8 mouse cellular contexts compared by ENCODE assay signal in genomic region chr7:19012025-19012621, GRCm38 (mm10). TPM values are rescaled to one million over a fixed set of nuclear protein-coding genes. Genes with fewer than 3 reads are reported as not detected.
A peak's percentile ranks its signal among the peaks of the same experiment; 100 is the strongest.
DNase-seq lines count a peak whose midpoint lies in the region; ATAC-seq and TF ChIP-seq lines count a peak whose summit lies in the region.

No protein-coding gene starts in this region.

- peak overlapping the region; percentile 73 for H3K9ac ChIP-seq in hindbrain, embryonic 13.5 days
- peak overlapping the region; percentile 50 for H3K9ac ChIP-seq in liver, embryonic 16.5 days (ENCODE audit: low read depth, low read length)

- no peak for DNase-seq in left cerebral cortex, adult 2 months (ENCODE audit: extremely low spot score in 1 of 2, low spot score in 2 of 2)
- no peak for DNase-seq in left cerebral cortex, adult 18-20 months (ENCODE audit: low spot score in 2 of 2)
- peak; percentile 42 for DNase-seq in forebrain, embryonic 10.5 days (ENCODE audit: extremely low spot score, low spot score)
- no peak for DNase-seq in spleen, postnatal 10 days (ENCODE audit: low spot score in 2 of 2)
- no peak for DNase-seq in layer of hippocampus, postnatal 36 days

- H3K36me3 ChIP-seq in forebrain, embryonic 10.5 days (replicated peaks), result peaks cover 11% of the 10 kb centered on the region
- peaks cover 9% of the 10 kb centered on the region for H3K36me3 ChIP-seq in hindbrain, embryonic 13.5 days
- no peaks in the 10 kb centered on the region for H3K36me3 ChIP-seq in liver, embryonic 16.5 days (ENCODE audit: control insufficient read depth, insufficient read depth)

- 0 out of 2 replicates have a peak, but pooled peaks cover 3% of the 10 kb centered on the region for H3K27me3 ChIP-seq in forebrain, embryonic 10.5 days (ENCODE audit: poor library complexity, severe bottlenecking)
- H3K27me3 ChIP-seq in hindbrain, embryonic 13.5 days, result no peaks in the 10 kb centered on the region
- 0 out of 2 replicates have a peak, but pooled peaks cover 3% of the 10 kb centered on the region for H3K27me3 ChIP-seq in liver, embryonic 16.5 days (ENCODE audit: control insufficient read depth, insufficient read depth, low read depth, low read length)

- no peaks in the 10 kb centered on the region; the same call in 1 of the 2 replicates for H3K9me3 ChIP-seq in forebrain, embryonic 10.5 days
- H3K9me3 ChIP-seq in hindbrain, embryonic 13.5 days, result no peaks in the 10 kb centered on the region
- H3K9me3 ChIP-seq in liver, embryonic 16.5 days (replicated peaks; ENCODE audit: control insufficient read depth, low read length), result no peaks in the 10 kb centered on the region

- ATAC-seq in hindbrain, embryonic 13.5 days (ENCODE audit: low FRiP score), result no peak
- ATAC-seq in liver, embryonic 16.5 days (ENCODE audit: low read depth), result peak; percentile 43

- TF ChIP-seq CTCF in left cerebral cortex, adult 2 months (IDR thresholded peaks at IDR 0.05), result no peak
- TF ChIP-seq CTCF in olfactory bulb, adult 2 months (IDR thresholded peaks at IDR 0.05; ENCODE audit: insufficient read depth, low read depth, low read length), result no peak

- 2% methylated on average over 31 of the region's 31 CpGs for WGBS in forebrain, embryonic 10.5 days
- 5% methylated on average over 30 of the region's 31 CpGs for WGBS in hindbrain, embryonic 13.5 days
- whole genome bisulfite sequencing in liver, embryonic 16.5 days (ENCODE audit: insufficient replicate concordance), result 2% methylated on average over 31 of the region's 31 CpGs
- 9% methylated on average over 31 of the region's 31 CpGs for WGBS in olfactory bulb, adult 2 months

- H3K4me2 ChIP-seq in hindbrain, embryonic 13.5 days, result peak overlapping the region; percentile 50
- peak overlapping the region; percentile 54 for H3K4me2 ChIP-seq in liver, embryonic 16.5 days (ENCODE audit: low read depth, low read length)

- TF ChIP-seq POLR2A in olfactory bulb, adult 2 months (IDR thresholded peaks at IDR 0.05; ENCODE audit: insufficient read depth, low read depth, low read length), result no peak

- no peak overlapping the region for H3K27ac ChIP-seq in left cerebral cortex, adult 2 months
- H3K27ac ChIP-seq in forebrain, embryonic 10.5 days, result peak overlapping the region; percentile 86
- H3K27ac ChIP-seq in hindbrain, embryonic 13.5 days, result no peak overlapping the region
- H3K27ac ChIP-seq in liver, embryonic 16.5 days (ENCODE audit: low read length), result peak overlapping the region; percentile 79
- no peak overlapping the region for H3K27ac ChIP-seq in olfactory bulb, adult 2 months (ENCODE audit: insufficient read depth, low read depth, low read length)

- H3K4me1 ChIP-seq in forebrain, embryonic 10.5 days, result peaks cover 32% of the 10 kb centered on the region
- H3K4me1 ChIP-seq in hindbrain, embryonic 13.5 days (replicated peaks), result peaks cover 16% of the 10 kb centered on the region
- peaks cover 12% of the 10 kb centered on the region for H3K4me1 ChIP-seq in liver, embryonic 16.5 days (ENCODE audit: control insufficient read depth, low read depth, low read length)
- H3K4me1 ChIP-seq in olfactory bulb, adult 2 months (ENCODE audit: control insufficient read depth, insufficient read depth, low read length), result peaks cover 14% of the 10 kb centered on the region

- intact Hi-C loops in left cerebral cortex, adult 2 months (cut with DNase I), result no loop called here

- H3K4me3 ChIP-seq in left cerebral cortex, adult 2 months, result peak overlapping the region; percentile 26
- H3K4me3 ChIP-seq in forebrain, embryonic 10.5 days, result peak overlapping the region; percentile 51
- peak overlapping the region; percentile 25 for H3K4me3 ChIP-seq in hindbrain, embryonic 13.5 days
- H3K4me3 ChIP-seq in liver, embryonic 16.5 days (ENCODE audit: low read depth, low read length), result peak overlapping the region; percentile 39
- peak overlapping the region; percentile 11; the same call in 1 of the 2 replicates for H3K4me3 ChIP-seq in olfactory bulb, adult 2 months (ENCODE audit: insufficient read depth, low read depth, low read length)

RNA-seq across cellular contexts. Expression of gene Irf2bp1, which starts 8.3 kb away (rescaled TPM):
- total RNA-seq in left cerebral cortex, adult 2 months (2021), result 10 to 100 TPM; 47.7 to 49.2 TPM
- 10 to 100 TPM; 55.7 to 57.8 TPM for total RNA-seq in left cerebral cortex, adult 18-20 months (2021)
- polyA plus RNA-seq in forebrain, embryonic 10.5 days (2016; fragmentation: Nextera tagmentation; extraction: Ambion mirVana), result 21.3 and 22.1 TPM in 2 replicates
- 23.4 and 24.6 TPM in 2 replicates for polyA plus RNA-seq in hindbrain, embryonic 13.5 days (2015; fragmentation: Nextera tagmentation; extraction: Ambion mirVana)
- 6.4 and 6.6 TPM in 2 replicates for polyA plus RNA-seq in liver, embryonic 16.5 days (2015; fragmentation: Nextera tagmentation; extraction: Ambion mirVana)
- polyA plus RNA-seq in olfactory bulb, adult 2 months (2012; ENCODE audit: insufficient read depth, insufficient read length, low replicate concordance, missing spikeins), result not detected in 2 replicates
- total RNA-seq in layer of hippocampus, postnatal 36 days (2021), result 10 to 100 TPM; 52.1 to 53.0 TPM

RNA-seq across cellular contexts. Expression of gene Foxa3, which starts 11.2 kb away (rescaled TPM):
- total RNA-seq in left cerebral cortex, adult 2 months (2021), result not detected
- not detected for total RNA-seq in left cerebral cortex, adult 18-20 months (2021)
- polyA plus RNA-seq in forebrain, embryonic 10.5 days (2016; fragmentation: Nextera tagmentation; extraction: Ambion mirVana), result not detected in 2 replicates
- not detected in 2 replicates for polyA plus RNA-seq in hindbrain, embryonic 13.5 days (2015; fragmentation: Nextera tagmentation; extraction: Ambion mirVana)
- 60.8 and 63.7 TPM in 2 replicates for polyA plus RNA-seq in liver, embryonic 16.5 days (2015; fragmentation: Nextera tagmentation; extraction: Ambion mirVana)
- not detected in 2 replicates for polyA plus RNA-seq in olfactory bulb, adult 2 months (2012; ENCODE audit: insufficient read depth, insufficient read length, low replicate concordance, missing spikeins)
- total RNA-seq in layer of hippocampus, postnatal 36 days (2021), result not detected

RNA-seq across cellular contexts. Expression of gene Sympk, which starts 12.1 kb away (rescaled TPM):
- total RNA-seq in left cerebral cortex, adult 2 months (2021), result 100 to 1,000 TPM; 126 to 133 TPM
- total RNA-seq in left cerebral cortex, adult 18-20 months (2021), result 100 to 1,000 TPM; 116 to 123 TPM
- 41.2 and 46.3 TPM in 2 replicates for polyA plus RNA-seq in forebrain, embryonic 10.5 days (2016; fragmentation: Nextera tagmentation; extraction: Ambion mirVana)
- polyA plus RNA-seq in hindbrain, embryonic 13.5 days (2015; fragmentation: Nextera tagmentation; extraction: Ambion mirVana), result 29.7 and 30.1 TPM in 2 replicates
- polyA plus RNA-seq in liver, embryonic 16.5 days (2015; fragmentation: Nextera tagmentation; extraction: Ambion mirVana), result 13.8 TPM in 2 replicates
- polyA plus RNA-seq in olfactory bulb, adult 2 months (2012; ENCODE audit: insufficient read depth, insufficient read length, low replicate concordance, missing spikeins), result not detected in 2 replicates
- 100 to 1,000 TPM; 111 to 113 TPM for total RNA-seq in layer of hippocampus, postnatal 36 days (2021)

RNA-seq across cellular contexts. Expression of gene Mypop, which starts 21.1 kb away (rescaled TPM):
- total RNA-seq in left cerebral cortex, adult 2 months (2021), result 10 to 100 TPM; 50.6 to 61.2 TPM
- 10 to 100 TPM; 53.8 to 59.5 TPM for total RNA-seq in left cerebral cortex, adult 18-20 months (2021)
- polyA plus RNA-seq in forebrain, embryonic 10.5 days (2016; fragmentation: Nextera tagmentation; extraction: Ambion mirVana), result 3.9 and 4.4 TPM in 2 replicates
- polyA plus RNA-seq in hindbrain, embryonic 13.5 days (2015; fragmentation: Nextera tagmentation; extraction: Ambion mirVana), result 4.8 and 5.2 TPM in 2 replicates
- 0.12 and 0.48 TPM in 2 replicates for polyA plus RNA-seq in liver, embryonic 16.5 days (2015; fragmentation: Nextera tagmentation; extraction: Ambion mirVana)
- polyA plus RNA-seq in olfactory bulb, adult 2 months (2012; ENCODE audit: insufficient read depth, insufficient read length, low replicate concordance, missing spikeins), result not detected in 2 replicates
- 10 to 100 TPM; 45.0 to 45.9 TPM for total RNA-seq in layer of hippocampus, postnatal 36 days (2021)

RNA-seq across cellular contexts. Expression of gene Nanos2, which starts 24.9 kb away (rescaled TPM):
- total RNA-seq in left cerebral cortex, adult 2 months (2021), result under 1 TPM; 0.51 to 0.86 TPM
- total RNA-seq in left cerebral cortex, adult 18-20 months (2021), result under 1 TPM; 0.40 to 0.49 TPM
- 0.15 TPM in 1 of 2 replicates, not detected in the other for polyA plus RNA-seq in forebrain, embryonic 10.5 days (2016; fragmentation: Nextera tagmentation; extraction: Ambion mirVana)
- 0.75 and 1.1 TPM in 2 replicates for polyA plus RNA-seq in hindbrain, embryonic 13.5 days (2015; fragmentation: Nextera tagmentation; extraction: Ambion mirVana)
- polyA plus RNA-seq in liver, embryonic 16.5 days (2015; fragmentation: Nextera tagmentation; extraction: Ambion mirVana), result not detected in 2 replicates
- polyA plus RNA-seq in olfactory bulb, adult 2 months (2012; ENCODE audit: insufficient read depth, insufficient read length, low replicate concordance, missing spikeins), result not detected in 2 replicates
- total RNA-seq in layer of hippocampus, postnatal 36 days (2021), result under 1 TPM; 0.33 to 0.87 TPM

Comparison
In these comparisons a context has a peak if more than half of its experiments do, and no peak if none do; other contexts are left out.
1. H3K27ac ChIP-seq: peak in forebrain, embryonic 10.5 days (single experiment) and liver, embryonic 16.5 days (single experiment); none in left cerebral cortex, adult 2 months (single experiment), hindbrain, embryonic 13.5 days (single experiment) and olfactory bulb, adult 2 months (single experiment).
2. RNA of gene Foxa3, which starts 11.2 kb away (polyA plus RNA-seq): 60.8 to 63.7 TPM in liver, embryonic 16.5 days; not detected in forebrain, embryonic 10.5 days, not detected in hindbrain, embryonic 13.5 days and not detected in olfactory bulb, adult 2 months; every median in the first group is over 10 times any median in the second.
3. Peak in every context shown above with its lines, with median percentiles within 50 percentile points of each other: H3K4me3 ChIP-seq.